Mouse (Mus musculus): ENCODE measurements around the gene Apbb2.

DNA sequence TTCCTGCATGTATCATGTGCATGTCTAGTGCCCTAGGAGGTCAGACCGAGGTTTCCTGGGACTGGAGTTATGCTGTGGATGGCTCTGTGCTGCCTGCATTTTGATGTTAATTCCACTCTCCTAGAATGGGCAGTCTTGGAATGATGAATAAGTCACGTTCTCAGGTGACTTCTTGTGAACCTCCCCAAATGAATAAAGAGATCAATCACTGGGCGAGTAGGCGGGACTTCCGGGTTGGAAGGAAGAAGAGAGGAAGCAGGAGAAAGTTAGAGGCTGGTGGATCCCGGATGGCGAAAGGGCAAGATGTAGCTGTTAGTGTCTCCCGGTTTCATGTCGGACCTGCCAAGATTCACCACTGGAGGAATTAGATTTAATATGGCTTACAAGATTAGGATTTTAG, 276.3 kb downstream of the Apbb2 start:
- no peak for TF ChIP-seq POLR2A (IDR thresholded peaks at IDR 0.05; ENCODE audit: insufficient read length, low read depth)
- no peak for TF ChIP-seq CEBPB (IDR thresholded peaks at IDR 0.05; ENCODE audit: insufficient read depth, poor library complexity, severe bottlenecking)
- TF ChIP-seq SRF (IDR thresholded peaks at IDR 0.05; ENCODE audit: control insufficient read depth, insufficient read length, low read depth): no peak
- TF ChIP-seq REST (IDR thresholded peaks at IDR 0.05; ENCODE audit: insufficient read depth, insufficient read length): no peak
- TF ChIP-seq MAX (IDR thresholded peaks at IDR 0.05; ENCODE audit: low read depth): no peak
- no peak for TF ChIP-seq TCF3 (IDR thresholded peaks at IDR 0.05; ENCODE audit: insufficient read length, low read depth)
- TF ChIP-seq USF1 (IDR thresholded peaks at IDR 0.05; ENCODE audit: low read depth): no peak
